Mouse (Mus musculus) c-Kit-positive CD71-positive TER-119-negative erythroid progenitor cells, embryonic 14.5 days (primary cell): ENCODE measurements around the gene Pfdn5.

ENCODE experiments used
- DNase-seq: peaks from one replicate; pipeline ENCODE4 v3.0.0-alpha.2; 2013; ENCODE audit warnings: low read depth

Gene Pfdn5

GRCm38 (mm10) chr15:102326022-102326576 is at the start of gene Pfdn5:
Gene Pfdn5, plus strand, starts transcription at chr15:102326116.
- DNase-seq: peak; percentile 78

- DNase-seq: no peak
Measured at GRCm38 (mm10) chr15:102278726-102279091, 47.2 kb upstream of the Pfdn5 start.

- DNase-seq: peak; percentile 86
Measured at GRCm38 (mm10) chr15:102279092-102279782, 46.7 kb upstream of the Pfdn5 start, which contains the start of gene Mfsd5. Gene Mfsd5, plus strand, starts transcription at chr15:102279454.

GRCm38 (mm10) chr15:102279783-102280520 is 46.0 kb upstream of the Pfdn5 start:
- DNase-seq: no peak

GRCm38 (mm10) chr15:102280623-102281022 is 45.3 kb upstream of the Pfdn5 start:
- DNase-seq: no peak

- peak; percentile 34 for DNase-seq
Measured at GRCm38 (mm10) chr15:102282463-102283292, 43.2 kb upstream of the Pfdn5 start.

GRCm38 (mm10) chr15:102283648-102284047 is 42.3 kb upstream of the Pfdn5 start:
- DNase-seq: no peak

- peak; percentile 54 for DNase-seq
Measured at GRCm38 (mm10) chr15:102287395-102287794, 38.5 kb upstream of the Pfdn5 start.

- DNase-seq: peak; percentile 95
Measured at GRCm38 (mm10) chr15:102295633-102296367, 30.1 kb upstream of the Pfdn5 start, which contains the start of gene Espl1. Gene Espl1, plus strand, starts transcription at chr15:102296266.

GRCm38 (mm10) chr15:102296368-102297006 is 29.4 kb upstream of the Pfdn5 start:
- DNase-seq: no peak

- no peak for DNase-seq
Measured at GRCm38 (mm10) chr15:102302542-102302941, 23.4 kb upstream of the Pfdn5 start.

- DNase-seq: no peak
Measured at GRCm38 (mm10) chr15:102308717-102309116, 17.2 kb upstream of the Pfdn5 start.

- no peak for DNase-seq
Measured at GRCm38 (mm10) chr15:102310074-102310845, 15.7 kb upstream of the Pfdn5 start.

GRCm38 (mm10) chr15:102311489-102311888 is 14.4 kb upstream of the Pfdn5 start:
- no peak for DNase-seq

- DNase-seq: no peak
Measured at GRCm38 (mm10) chr15:102315292-102315691, 10.6 kb upstream of the Pfdn5 start.

GRCm38 (mm10) chr15:102316263-102316662 is 9.7 kb upstream of the Pfdn5 start:
- DNase-seq: no peak

GRCm38 (mm10) chr15:102324654-102325473 is 1.1 kb upstream of the Pfdn5 start:
- peak; percentile 37 for DNase-seq

- no peak for DNase-seq
Measured at GRCm38 (mm10) chr15:102326892-102327291, 976 bp downstream of the Pfdn5 start.

- peak; percentile 78 for DNase-seq
Measured at GRCm38 (mm10) chr15:102331610-102332015, 5.7 kb downstream of the Pfdn5 start, which contains the start of gene Myg1. Gene Myg1, plus strand, starts transcription at chr15:102331709.
